Mouse (Mus musculus) adrenal gland, postnatal 36 days (tissue): ENCODE measurements at regions not wholly inside any gene's neighbourhood (a gene's known extent, or its start where the extent isn't known, plus 50 kb on each side); places are given as distances from the start of the nearest gene placed in this dataset.
"Not testable (repeated sequence)": the region's sequence is repeated elsewhere in the genome, so short reads cannot be mapped to it uniquely, and the experiment has no call there.

Experiments used
- DNase-seq, 2 experiments: peaks; one replicate each; pipeline ENCODE4 v3.0.0; 2021; ENCODE audit warnings: mixed read lengths in 1 of 2

- DNase-seq: no peak
Observed at GRCm38 (mm10) chr6:66397411-66397810, 137.8 kb upstream of the Mad2l1 start.

- no peak for DNase-seq
Observed at GRCm38 (mm10) chr6:66398674-66399073, 136.5 kb upstream of the Mad2l1 start.

DNA sequence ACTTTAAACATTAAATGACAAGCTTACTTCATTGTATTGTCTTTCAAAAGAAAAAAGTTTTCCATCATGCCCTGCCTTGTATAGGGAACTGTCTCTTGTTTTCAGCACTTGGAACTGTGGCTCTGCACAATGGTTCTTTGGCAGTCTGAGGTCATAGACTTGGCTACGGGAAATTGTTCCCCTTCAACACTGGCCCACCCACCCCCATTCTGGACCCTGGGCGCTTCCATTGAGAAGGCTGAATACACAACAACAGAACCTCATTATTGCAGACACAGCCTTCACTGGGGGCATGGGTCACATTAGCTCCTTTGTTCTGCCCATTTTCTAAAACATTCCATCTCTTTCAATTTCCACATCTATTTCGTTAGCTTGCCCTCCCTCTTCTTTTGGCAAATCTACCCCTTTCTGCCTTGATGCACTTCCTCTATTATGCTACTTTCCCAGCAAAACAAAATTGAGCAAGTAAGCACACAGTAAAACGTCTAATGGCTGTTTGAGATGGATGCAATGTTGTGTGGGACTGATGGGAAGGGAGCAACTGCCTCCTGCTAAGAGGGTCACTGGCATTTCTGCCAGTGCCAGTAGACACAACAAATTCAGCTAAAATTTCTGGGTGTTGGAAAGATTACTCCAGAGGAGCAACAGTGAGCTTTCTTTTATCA lies 136.0 kb upstream of the Mad2l1 start:
- no peak for DNase-seq

- no peak for DNase-seq
Observed at GRCm38 (mm10) chr6:66401468-66401867, 133.7 kb upstream of the Mad2l1 start.

GRCm38 (mm10) chr6:66401868-66402440 lies 133.2 kb upstream of the Mad2l1 start:
- DNase-seq: no peak

DNA sequence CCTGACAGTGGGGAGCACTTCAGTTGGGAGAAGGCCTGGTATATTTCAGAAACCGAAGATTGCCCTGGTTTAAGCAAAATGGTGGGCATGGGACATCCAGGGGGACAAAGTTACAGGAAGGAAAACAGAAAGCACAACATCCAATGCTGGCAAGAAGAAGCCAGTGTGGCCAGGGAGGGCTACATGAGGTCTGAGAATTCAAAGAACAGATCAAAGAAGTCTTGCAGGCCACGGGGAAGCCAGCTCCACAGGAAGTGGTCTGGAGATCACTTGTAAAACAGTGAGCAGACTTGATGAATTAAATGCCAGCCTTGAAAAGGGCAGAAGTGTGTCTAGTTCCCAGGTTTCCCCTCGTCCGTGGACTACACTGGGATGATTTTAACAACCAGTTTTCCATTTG lies 120.4 kb upstream of the Mad2l1 start:
- no peak for DNase-seq

- peak in 1 of 2 experiments; percentile 7 for DNase-seq
Observed at GRCm38 (mm10) chr6:66419452-66420041, 115.6 kb upstream of the Mad2l1 start.

DNA sequence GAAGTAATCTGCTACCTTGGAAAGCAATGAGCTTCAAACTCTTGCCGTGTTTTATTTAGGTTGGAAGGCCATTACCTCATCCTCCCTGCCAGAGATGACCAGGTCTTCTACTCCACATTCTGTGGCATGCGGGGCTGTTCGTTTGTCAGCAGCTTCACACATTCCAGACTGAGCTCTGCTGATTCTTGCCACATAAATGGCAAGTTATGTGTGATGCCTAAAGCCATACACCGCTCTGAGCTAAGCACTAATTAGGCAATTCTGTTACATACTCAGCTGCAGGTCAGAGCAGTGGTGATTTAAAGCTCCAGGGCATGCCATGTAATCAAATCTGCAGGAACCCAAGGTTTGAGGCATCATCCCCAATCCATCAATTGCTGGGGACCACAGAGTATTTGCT lies 106.8 kb upstream of the Mad2l1 start:
- no peak for DNase-seq

- not testable (repeated sequence) for DNase-seq
Observed at GRCm38 (mm10) chr6:66450408-66450807, 84.8 kb upstream of the Mad2l1 start.

GRCm38 (mm10) chr6:66458172-66458571 lies 77.0 kb upstream of the Mad2l1 start:
- no peak for DNase-seq

- DNase-seq: no peak
Observed at GRCm38 (mm10) chr6:66464540-66464939, 70.7 kb upstream of the Mad2l1 start.

DNA sequence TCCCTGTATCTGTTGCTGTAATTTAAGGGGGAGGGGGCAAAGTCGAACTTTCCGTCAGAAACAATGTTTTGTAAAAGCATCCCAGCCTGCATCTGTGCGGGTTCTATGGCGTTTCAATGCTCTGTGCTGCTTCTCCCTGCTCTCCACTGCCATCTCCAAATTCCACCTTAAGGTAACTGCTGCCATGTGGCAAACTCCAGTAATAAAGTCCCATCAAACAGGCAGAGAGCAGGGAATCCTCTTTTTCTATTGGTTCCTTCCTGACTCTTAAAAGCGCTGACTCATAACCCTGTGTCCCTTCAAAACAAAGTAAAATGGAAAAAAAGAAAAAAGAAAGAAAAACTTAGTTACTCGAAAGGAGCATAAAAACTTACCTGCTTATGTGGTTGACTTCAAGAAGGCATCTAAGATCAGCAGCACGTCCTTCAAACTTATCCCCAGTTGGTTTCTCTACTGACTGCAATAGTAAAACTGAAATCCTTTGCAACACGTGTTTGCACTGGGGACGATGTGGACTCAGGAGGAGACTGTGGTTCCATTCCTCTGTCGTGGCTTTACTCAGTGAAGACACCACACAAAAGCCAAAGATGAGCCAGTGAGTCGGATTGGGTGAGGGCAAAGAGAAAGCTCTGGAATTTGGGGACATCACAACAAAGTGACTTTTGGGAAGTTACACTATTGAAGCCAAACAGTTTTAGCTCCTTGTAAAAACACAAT lies 69.9 kb upstream of the Mad2l1 start:
- DNase-seq: no peak

DNA sequence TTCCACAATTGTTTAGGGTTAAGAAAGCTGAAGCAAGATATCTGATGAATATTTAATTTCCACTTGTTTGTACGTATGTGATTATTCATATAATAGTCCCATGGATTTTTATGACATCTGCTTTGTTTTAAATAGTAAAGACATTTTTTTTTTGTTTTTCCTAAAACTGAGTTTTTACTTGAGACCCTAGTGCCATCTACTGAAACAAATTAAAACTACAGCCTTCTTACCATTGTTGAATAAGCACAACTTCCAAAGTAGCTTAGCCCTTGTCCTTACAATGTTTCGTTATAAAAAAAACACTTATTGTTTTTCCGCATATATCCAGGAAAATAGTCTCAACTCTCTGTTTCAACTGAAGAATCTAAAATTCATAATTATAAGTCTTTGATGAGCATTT lies 68.4 kb upstream of the Mad2l1 start:
- no peak for DNase-seq

- DNase-seq: no peak
Observed at GRCm38 (mm10) chr6:66470627-66471249, 64.5 kb upstream of the Mad2l1 start.

DNA sequence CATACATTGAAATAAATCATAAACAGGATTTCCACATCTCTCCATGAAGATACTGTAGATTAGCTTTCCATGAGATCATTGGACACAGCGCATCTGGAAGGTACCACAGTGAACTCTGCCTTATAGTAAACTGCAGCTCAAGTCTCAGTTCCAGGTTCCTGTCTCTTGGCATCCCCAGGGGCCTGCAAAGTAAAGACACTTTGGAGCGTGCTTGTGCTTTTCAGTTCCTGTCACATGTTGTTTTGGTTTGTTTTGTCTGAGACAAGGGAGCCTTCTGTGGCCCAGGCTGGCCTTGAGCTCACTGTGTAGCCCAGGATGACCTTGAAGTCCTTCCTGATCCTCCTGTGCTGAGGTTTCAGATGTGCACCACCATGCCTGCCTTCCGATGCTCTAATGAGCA lies 63.4 kb upstream of the Mad2l1 start:
- DNase-seq: no peak

GRCm38 (mm10) chr6:66472697-66473096 lies 62.5 kb upstream of the Mad2l1 start:
- no peak for DNase-seq

GRCm38 (mm10) chr6:66477575-66477974 lies 57.6 kb upstream of the Mad2l1 start:
- DNase-seq: no peak

- DNase-seq: no peak
Observed at GRCm38 (mm10) chr6:66478326-66478964, 56.7 kb upstream of the Mad2l1 start.

DNA sequence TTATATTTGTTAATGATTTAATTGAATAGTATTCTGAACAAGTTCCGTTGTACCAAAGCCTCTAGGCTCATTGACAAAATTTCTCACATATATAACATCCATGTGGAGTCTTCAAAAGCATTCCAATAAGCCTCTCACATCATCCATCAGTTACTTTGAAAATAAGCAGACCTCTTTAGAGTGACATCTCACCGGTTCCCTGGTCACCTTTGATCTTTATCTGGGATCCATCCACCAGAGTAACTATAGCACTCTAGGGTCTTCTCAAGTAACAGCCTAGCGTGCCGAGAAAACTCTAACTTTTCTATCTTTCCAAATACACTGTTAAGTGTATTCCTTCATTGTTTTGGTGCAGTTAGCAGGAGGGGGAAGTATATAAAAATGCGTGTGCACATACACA lies 55.6 kb upstream of the Mad2l1 start:
- no peak for DNase-seq

GRCm38 (mm10) chr6:66480207-66480606 lies 55.0 kb upstream of the Mad2l1 start:
- DNase-seq: no peak

DNA sequence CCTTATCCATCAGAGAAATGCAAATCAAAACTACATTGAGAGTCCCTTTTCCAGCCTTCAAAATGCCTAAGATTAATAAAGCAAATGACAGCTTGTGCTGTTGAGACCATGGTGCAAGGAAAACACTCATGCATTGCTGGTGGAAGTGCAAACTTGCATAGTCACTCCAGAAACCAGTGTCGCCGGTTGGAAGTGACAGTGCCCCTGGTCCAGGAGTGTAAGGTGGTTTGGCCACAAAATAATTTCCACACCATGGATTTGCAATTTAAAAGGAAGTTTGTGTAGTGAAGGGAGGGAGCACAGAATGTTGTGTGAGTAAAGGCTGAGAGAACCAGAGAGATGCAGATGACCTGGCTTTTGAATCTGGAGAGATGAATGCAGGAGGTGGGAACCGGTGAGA lies 52.4 kb upstream of the Mad2l1 start:
- DNase-seq: no peak
